Mouse (Mus musculus) spleen, postnatal 36 days (tissue): ENCODE results near the gene Klhl23.

Experiments
- DNase-seq, 2 experiments: peaks; one replicate each; pipeline ENCODE4 v3.0.0; 2022; ENCODE audit warnings: low spot score in 2 of 2, mixed read lengths in 1 of 2

Klhl23 gene

GRCm38 (mm10) chr2:69829680-69830079 is 7.9 kb downstream of the Klhl23 start:
- DNase-seq = no peak

DNA sequence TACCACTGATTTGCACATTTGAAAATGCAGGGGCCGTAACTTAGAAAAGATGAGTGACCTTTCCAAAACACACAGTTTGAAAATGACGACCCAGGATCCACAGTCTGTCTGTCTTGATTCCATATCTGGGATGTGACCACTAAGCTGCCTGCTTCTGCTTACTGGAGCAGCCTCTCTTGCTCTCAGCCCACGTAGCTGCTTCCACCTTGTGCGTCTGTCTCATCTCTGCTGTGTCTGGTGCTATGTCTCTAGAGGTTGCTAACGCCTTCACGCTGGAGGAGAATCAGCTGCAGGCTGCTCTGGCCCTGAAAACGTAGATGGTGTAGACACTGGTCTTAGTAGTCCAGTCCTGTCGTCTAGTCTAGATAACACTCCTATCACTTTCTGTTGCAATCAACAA is 8.4 kb downstream of the Klhl23 start:
- DNase-seq = no peak

GRCm38 (mm10) chr2:69837244-69837967 is 15.7 kb downstream of the Klhl23 start:
- DNase-seq = no peak

DNA sequence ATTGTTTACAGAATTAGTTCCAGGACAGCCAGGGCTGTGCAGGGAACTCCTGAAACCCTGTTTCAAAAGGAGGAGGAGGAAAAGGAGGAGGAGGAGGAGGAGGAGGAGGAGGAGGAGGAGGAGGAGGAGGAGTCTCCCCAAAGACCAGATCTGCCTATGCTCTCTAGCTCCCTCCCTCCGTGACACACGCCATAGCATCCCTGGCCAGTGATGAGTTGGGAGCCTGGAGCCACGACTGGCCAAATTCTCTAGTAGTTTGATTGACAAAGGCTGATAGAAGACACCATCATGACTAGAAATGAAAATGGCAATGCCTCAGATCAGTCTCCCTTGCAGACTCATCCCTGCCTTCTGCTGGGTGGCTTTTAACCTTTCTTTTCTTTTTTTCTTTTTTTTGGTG is 16.3 kb downstream of the Klhl23 start:
- DNase-seq = no peak

DNA sequence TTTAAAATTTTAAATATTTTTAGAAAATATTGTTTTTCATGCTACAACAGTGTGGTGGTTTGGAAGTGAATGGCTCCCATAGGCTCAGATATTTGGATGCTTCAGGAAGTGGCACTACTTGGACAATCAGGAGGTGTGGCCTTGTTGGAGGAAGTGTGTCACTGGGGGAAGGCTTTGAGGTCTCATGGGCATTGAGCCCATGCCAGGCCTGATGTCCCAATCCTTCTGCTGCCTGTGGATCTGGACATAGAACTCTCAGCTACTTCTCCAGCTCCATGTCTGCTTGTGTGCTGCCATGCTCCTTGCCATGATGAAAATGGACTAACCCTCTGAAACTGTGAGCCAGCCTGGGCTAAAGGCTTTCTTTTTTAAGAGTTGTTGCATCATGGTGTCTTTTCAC is 17.0 kb downstream of the Klhl23 start:
- DNase-seq = no peak

- no peak for DNase-seq
Measured at GRCm38 (mm10) chr2:69840261-69840660, 18.5 kb downstream of the Klhl23 start.

- DNase-seq = no peak
Measured at GRCm38 (mm10) chr2:69849215-69849614, 27.5 kb downstream of the Klhl23 start.

- DNase-seq = peak in 1 of 2 experiments; percentile 19
Measured at GRCm38 (mm10) chr2:69851427-69852058, 29.8 kb downstream of the Klhl23 start.

GRCm38 (mm10) chr2:69856392-69856791 is 34.6 kb downstream of the Klhl23 start:
- no peak for DNase-seq

- DNase-seq = no peak
Measured at GRCm38 (mm10) chr2:69857882-69858281, 36.1 kb downstream of the Klhl23 start.

GRCm38 (mm10) chr2:69860972-69861452 is 39.3 kb downstream of the Klhl23 start:
- peak; percentile 40 to 46 for DNase-seq

GRCm38 (mm10) chr2:69861485-69862091 is 39.8 kb downstream of the Klhl23 start, which contains the start of gene Ssb:
Gene Ssb, plus strand, starts transcription at chr2:69861562.
- peak; percentile 93 for DNase-seq

DNA sequence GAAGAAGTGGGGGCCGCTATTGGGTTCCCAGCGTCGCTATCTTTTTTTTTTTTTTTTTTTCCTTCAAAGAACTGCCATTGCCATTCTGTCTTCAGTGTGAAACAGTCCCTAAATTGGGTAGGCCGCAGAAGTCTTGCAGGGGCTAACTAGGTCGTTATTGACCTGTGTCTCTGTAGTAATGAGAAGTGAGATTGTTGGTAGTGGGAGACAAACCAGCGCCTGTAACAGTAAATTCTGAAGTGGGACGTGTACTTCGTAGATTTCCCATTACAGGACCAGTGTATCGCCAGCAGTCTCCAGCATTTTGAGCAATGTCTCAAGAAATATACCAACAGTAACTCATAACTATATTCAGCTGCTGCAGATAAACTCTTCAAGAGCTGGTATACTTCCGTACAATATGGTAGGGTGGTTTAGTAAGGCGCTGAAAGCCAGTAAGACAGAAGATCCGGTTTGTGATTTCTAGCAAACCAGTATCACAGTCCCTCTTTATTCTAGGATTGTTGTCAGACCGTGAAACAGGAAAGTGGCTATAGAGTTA is 40.4 kb downstream of the Klhl23 start:
- no peak for DNase-seq

- DNase-seq = peak in 1 of 2 experiments; percentile 11
Measured at GRCm38 (mm10) chr2:69883990-69884391, 62.2 kb downstream of the Klhl23 start.

DNA sequence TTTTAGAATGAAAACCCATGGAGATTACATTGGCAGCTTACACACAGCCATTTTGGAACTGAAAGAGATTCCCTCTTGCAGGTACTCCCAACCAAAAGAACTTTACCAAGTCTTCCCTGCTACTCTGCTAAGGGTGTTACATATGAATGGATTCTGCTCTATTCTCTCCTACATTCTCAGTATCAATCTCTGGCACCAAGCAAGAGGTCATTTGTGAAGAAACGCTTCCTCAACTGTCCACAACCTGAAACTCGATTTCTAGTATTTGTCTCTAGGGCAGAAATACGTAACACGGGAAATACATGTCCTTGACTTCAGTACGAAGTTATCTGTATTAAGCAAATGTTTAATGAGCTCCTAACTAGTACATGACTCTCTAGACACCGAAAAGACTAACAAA is 62.8 kb downstream of the Klhl23 start:
- DNase-seq = no peak

DNA sequence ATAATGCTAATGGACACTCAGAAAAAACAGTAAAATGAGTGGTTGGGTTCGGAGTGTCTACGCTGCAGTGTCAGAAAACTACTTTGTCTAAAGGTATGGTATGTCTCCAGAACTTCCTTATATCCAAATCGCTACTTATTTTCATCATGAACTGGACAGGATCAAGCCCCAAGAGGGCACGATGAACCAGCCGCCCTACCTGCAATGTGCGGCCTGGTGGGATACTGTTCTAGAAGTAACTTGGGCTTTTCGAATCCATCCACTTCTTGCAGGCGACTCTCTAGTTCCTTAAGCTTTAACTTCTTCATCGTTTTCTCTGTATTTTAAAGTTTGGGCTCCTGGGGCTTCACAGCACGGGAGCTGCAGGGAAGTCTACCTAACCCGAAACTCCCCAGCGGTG is 63.3 kb downstream of the Klhl23 start:
- DNase-seq = no peak

DNA sequence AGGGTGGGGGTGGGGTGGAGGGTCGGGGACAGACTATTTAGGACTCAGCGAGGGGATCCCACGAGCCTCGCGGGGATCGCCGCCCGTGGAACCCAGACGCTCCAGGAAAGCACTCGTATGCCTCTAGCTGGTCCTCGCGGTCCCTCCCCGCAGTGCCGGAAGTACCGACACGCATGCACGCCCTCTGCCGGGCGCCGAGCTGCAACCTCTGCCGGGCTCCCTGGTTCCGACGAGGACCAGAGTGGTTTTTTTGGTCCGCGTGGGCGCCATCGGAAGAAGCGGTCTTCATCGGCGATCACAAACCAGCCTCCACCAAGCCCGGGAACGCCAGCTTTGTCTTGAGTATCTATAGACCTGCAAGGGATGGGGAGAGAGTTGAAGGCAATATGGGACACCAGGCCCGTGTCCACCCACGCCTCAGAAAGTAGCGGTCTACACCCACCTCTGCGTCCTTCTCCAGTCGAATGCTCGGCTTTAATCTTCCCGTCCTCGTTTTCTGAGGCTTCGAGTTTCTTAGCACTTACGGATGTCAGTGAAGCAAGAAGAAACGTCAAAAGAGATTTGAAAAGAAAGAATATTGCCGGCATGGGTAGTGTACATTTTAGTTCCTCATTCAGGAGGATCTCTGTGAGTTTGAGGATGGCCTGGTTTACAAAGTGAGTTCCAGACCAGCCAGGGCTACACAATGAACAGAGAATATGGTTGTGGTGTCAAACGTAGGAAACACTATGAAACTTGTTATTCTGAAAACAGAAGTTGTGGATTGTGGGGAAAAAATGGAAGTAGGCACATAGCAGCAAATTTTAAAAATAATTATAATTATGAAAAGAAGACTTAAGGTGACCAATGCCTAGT is 63.9 kb downstream of the Klhl23 start, which contains the start of gene Mettl5:
Gene Mettl5 (minus strand): TSS at position 165 of the 855 bp plus-strand sequence.
- DNase-seq = peak; percentile 86 to 89
